Mouse (Mus musculus) kidney, postnatal 36 days (tissue): ENCODE measurements around the gene Gfy.

Source experiments
- DNase-seq, 2 experiments: peaks; one replicate each; pipeline ENCODE4 v3.0.0; 2021 to 2022; ENCODE audit warnings: mixed read lengths in 2 of 2

Gfy gene

DNA sequence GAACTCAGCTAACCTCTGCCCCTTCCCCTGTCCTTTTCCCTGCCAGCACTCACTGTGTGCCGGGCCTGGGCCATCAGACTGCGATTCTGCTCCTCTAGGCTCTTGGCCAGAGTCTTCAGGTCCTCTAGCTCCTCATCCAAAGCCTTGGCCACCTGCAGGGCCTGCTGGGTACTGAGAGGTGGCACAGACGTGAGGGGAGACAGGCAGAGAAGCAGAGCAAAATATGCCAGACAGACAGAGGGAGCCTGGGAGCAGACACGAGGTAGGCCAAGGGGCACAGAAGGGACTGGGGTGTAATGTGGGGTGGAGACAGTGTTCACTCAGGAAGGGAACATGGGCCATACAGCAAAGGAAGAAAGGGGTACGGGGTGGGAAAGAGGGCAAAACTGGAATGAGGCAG, 14.0 kb upstream of the Gfy start:
- no peak for DNase-seq

DNA sequence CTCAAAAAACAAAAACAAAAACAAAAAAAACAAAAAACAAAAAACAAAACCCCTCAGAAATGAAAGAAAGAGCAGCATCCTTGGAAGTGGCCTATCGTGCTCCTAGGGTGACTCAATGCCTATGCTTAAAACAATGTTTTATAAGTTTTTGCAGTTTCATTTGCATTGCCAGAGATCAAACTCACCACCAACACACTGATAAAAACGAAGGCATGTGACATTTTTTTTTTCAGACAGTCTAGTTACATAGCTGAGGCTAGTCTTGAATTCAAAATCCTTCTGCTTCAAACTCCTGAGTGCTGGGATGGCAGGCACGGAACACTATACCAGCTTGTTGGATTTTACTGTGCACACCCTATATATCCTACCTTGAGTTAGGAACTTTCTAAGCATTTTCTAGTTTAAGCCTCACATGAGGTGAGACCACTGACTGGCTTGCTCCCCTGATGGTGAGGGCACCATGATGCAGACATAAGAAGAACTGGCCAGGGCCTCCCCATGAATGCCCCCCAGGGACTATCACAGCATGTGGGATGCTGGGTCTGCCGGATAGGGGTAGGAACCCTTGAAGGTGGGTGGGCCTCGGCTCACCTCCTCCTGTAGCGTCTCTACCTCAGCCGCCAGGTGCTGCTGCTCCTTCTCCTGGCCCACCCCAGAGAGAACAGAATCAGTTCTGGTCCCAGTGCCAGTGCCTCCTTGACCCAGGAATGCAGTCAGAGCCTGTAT, 13.4 kb upstream of the Gfy start:
- no peak for DNase-seq

- no peak for DNase-seq
Observed at GRCm38 (mm10) chr7:45191803-45192363, 12.5 kb upstream of the Gfy start.

DNA sequence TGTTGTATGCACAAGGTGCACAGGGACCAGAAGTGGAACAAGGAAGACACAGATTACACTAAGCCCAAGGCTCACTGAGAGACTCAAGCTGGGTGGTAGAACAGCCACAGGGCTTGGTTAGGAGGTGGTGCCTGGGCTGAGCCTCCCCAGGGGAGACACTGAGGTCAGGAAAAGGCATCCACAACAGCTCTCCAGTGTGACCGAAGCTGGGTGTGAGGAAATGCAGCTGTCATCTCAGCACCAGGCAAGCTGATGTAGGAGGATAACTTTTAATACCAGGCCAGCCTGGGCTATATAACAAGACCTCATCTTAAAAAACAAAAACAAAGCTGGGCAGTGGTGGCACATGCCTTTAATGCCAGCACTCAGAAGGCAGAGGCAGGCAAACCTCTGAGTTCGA, 11.8 kb upstream of the Gfy start:
- no peak for DNase-seq

- no peak for DNase-seq
Observed at GRCm38 (mm10) chr7:45190186-45190585, 10.8 kb upstream of the Gfy start.

DNA sequence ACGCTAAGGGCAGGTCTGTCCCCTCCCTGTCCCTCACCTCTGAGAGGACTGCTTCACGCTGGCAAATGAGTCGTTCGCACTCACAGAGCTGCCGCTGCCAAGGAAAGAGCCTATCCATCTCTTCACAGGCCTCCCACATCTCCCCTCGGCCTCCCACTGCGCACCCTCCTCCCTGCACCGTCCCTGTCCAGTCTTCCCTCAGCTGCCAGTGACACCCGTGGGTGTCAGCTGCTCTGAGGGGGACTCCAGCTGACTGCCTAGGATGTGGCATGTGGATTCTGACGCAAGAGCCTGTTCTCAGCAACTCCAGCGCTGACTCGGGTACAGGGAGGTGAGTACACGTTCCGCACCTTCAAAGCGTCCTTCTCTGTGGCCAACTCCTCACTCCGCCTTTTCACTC, 10.2 kb upstream of the Gfy start:
- DNase-seq = no peak

DNA sequence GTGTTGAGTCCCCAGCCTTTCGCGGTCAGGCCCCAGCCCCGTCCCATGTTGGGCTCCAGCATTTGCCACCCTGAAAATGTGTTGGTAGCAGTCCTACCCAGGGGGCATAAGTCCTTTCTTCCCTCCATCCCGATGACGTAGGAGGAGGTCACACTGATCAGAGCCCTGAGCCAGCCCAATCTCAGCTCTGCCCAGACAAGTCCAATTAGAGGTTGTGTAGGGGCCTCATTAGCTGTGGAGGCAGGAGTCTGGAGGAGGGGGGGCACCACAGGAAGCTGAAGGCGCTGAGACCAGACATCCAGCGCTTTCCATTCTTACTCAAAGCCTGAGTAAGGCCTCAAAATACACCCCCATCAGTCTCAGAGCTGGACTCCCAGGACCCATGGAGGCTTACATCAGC, 6.6 kb upstream of the Gfy start:
- DNase-seq = no peak

GRCm38 (mm10) chr7:45183672-45184071, 4.3 kb upstream of the Gfy start:
- DNase-seq = no peak

GRCm38 (mm10) chr7:45182606-45183005, 3.2 kb upstream of the Gfy start:
- peak; percentile 40 to 41 for DNase-seq

GRCm38 (mm10) chr7:45182199-45182601, 2.8 kb upstream of the Gfy start:
- DNase-seq = peak; percentile 92 to 94

DNA sequence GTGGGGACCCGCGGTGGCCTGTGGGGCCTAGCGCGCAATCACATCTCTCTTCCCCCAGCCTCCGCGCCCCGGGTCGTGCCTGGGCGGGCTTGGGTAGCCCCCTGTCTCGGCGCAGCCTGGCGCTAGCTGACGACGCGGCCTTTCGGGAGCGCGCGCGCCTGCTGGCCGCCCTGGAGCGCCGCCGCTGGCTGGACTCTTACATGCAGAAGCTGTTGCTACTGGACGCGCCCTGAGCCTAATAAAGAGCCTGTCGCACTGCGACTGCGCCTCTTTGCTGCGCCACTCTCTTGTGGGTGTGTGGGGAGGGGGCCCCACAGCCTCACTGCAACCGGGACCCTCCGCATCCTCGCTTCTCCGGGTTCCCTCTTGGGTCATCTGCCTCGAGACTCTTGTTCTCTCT, 2.2 kb upstream of the Gfy start:
- peak in 1 of 2 experiments; percentile 38 for DNase-seq

DNA sequence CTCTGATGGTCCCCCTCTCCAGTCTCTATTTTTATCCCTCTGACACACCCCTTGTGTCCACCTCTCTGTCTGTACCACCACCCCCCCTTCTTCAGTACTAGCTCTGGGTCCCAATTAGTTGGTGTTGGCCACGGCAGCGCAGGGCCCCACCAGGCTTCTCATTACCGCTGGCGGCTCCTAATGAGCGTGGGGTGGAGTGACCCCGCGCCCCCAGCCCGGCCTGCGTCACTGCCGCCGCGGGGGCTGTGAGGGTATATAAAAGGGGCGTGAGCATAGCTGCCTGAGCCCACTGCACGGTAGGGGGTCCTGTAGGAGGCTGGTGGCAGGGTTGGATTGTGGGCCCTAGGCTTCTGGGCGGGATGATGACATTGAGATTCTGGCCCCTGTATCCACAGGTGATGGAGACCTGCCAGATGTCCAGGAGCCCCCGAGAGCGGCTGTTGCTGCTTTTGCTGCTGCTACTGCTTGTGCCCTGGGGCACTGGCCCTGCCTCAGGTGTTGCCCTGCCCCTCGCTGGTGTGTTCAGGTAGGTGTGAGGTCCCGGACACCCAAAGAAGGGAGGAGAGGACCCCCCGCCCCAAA, 1.6 kb upstream of the Gfy start, which contains the start of gene Pth2:
Gene Pth2 (plus strand): TSS at position 100 of the 582 bp plus-strand sequence.
- no peak for DNase-seq

GRCm38 (mm10) chr7:45178550-45178949, 819 bp downstream of the Gfy start:
- no peak for DNase-seq

- DNase-seq = no peak
Observed at GRCm38 (mm10) chr7:45176356-45176755, 3.0 kb downstream of the Gfy start.

DNA sequence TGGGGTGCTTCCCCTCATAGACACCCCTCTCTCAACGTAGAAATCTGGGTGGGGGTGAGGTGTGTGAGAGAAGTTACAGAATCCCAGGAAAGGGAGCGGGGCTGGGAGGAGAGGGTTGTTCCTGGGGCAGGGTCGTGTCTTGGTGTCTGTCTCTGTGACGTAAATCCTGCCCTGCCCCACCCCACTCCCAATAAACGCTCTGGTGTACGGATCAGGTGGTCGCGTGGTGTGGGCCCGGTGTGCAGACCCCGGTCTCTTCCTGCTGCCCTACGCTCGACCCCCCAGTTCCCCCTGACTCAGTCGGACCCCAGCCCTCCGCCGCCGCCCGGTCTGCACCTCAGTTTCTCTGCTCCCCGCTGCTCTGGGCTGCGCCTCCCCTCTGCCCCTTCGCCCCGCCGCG, 3.4 kb downstream of the Gfy start:
- no peak for DNase-seq

DNA sequence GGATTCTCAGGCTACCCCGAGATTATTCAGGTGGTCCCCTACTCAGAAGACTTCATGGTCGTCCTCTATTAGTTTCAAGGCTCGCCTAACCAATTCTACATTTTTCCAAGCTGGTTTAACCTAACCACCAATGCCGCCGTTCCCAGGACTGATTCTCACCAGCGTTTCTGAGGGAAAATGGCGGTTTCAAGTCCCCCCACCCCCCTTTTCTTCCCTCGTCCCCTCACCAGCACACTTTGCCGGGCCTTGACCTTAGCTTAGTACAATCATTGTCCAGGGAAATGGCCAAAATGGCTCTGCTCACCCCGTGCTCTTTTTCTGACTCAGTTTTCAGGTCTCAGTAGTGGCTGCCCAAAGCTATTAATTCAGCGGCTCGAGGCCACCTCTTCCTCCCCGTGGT, 4.0 kb downstream of the Gfy start:
- no peak for DNase-seq

DNA sequence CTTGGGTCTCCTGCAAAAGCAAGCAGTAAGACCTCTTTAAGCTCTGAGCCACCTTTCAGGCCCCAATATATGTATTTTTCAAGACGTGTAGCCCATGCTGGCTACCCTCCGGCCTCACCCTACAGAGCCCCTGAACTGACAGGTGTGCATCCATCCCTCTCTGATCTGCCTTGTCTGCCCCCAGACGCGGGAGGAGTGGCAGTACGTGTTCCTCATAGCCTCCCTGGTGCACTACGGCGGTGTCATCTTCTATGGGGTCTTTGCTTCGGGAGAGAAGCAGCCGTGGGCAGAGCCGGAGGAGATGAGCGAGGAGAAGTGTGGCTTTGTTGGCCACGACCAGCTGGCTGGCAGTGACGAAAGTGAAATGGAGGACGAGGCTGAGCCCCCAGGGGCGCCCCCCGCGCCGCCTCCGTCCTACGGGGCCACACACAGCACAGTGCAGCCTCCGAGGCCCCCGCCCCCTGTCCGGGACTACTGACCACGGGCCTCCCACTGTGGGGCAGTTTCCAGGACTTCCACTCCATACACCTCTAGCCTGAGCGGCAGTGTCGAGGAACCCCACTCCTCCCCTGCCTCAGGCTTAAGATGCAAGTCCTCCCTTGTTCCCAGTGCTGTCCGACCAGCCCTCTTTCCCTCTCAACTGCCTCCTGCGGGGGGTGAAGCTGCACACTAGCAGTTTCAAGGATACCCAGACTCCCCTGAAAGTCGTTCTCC, 4.6 kb downstream of the Gfy start:
- no peak for DNase-seq

DNA sequence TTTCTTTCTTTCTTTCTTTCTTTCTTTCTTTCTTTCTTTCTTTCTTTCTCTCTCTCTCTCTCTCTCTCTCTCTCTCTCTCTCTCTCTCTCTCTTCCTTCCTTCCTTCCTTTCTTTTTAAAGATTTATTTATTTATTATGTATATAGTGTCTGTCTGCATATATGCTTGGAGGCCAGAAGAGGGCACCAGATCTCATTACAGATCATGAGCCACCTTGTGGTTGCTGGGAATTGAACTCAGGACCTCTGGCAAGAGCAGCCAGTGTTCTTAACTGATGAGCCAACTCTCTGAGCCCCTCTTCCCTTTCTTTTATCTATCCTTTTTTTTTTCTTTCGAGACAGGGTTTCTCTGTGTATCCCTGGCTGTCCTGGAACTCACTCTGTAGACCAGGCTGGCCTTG, 5.6 kb downstream of the Gfy start:
- DNase-seq = peak in 1 of 2 experiments; percentile 24

DNA sequence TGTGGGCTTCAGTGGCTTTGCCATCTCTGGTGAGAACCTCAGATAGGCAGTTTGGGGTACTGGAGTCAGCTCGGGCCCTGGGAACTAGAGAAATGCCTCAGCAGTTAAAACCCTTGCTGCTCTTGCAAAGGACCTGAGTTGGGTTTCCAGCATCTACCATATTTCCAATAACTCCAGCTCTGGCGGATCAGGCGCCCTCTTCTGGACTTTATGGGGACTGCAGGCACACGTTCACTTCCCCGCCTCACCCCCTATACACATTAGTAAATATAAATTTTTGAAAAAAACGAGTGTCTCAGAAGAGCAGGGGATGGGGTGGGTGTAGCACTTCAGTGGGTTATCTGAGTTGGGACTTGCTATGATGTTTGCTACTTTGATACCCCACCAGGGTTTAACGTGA, 6.4 kb downstream of the Gfy start:
- DNase-seq = peak in 1 of 2 experiments; percentile 50

- no peak for DNase-seq
Observed at GRCm38 (mm10) chr7:45169495-45169894, 9.9 kb downstream of the Gfy start.

GRCm38 (mm10) chr7:45168656-45169055, 10.7 kb downstream of the Gfy start:
- DNase-seq = no peak

GRCm38 (mm10) chr7:45167761-45168445, 11.5 kb downstream of the Gfy start:
- DNase-seq = no peak

GRCm38 (mm10) chr7:45166950-45167401, 12.4 kb downstream of the Gfy start:
- no peak for DNase-seq
